Mouse (Mus musculus) neural tube, embryonic 15.5 days (tissue): Measurements from ENCODE around the gene Ttc25. TPM values are rescaled to one million over a fixed set of nuclear protein-coding genes. Genes with fewer than 3 reads are reported as not detected.

Experiments used
- ATAC-seq: fragments of 200-750 bp; cut with Nextera tagmentation; 2 replicates; pipeline ENCODE4 v1.8.0; 2017; ENCODE audit warnings: mild to moderate bottlenecking, moderate TSS enrichment, moderate library complexity; ENCODE audit not compliant: low FRiP score
- H3K27ac ChIP-seq: fragments of 300-500 bp; sonication (generic); replicated peaks from 2 replicates; pipeline ENCODE4 v1.5.1; 2015; ENCODE audit warnings: mild to moderate bottlenecking, inconsistent platforms
- H3K27me3 ChIP-seq: fragments of 300-500 bp; sonication (generic); replicated peaks from 2 replicates; pipeline ENCODE4 v1.6.1; 2015; ENCODE audit warnings: inconsistent platforms
- H3K36me3 ChIP-seq: fragments of 300-500 bp; sonication (generic); 2 replicates; pipeline ENCODE4 v1.6.1; 2015; ENCODE audit warnings: inconsistent platforms
- H3K4me1 ChIP-seq: fragments of 300-500 bp; sonication (generic); 2 replicates; pipeline ENCODE4 v1.6.1; 2015; ENCODE audit warnings: inconsistent platforms
- H3K4me2 ChIP-seq: fragments of 300-500 bp; sonication (generic); 2 replicates; pipeline ENCODE4 v1.6.1; 2015; ENCODE audit warnings: inconsistent platforms, mild to moderate bottlenecking, moderate library complexity
- H3K4me3 ChIP-seq: fragments of 300-500 bp; sonication (generic); replicated peaks from 2 replicates; pipeline ENCODE4 v1.5.1; 2015; ENCODE audit warnings: mild to moderate bottlenecking, inconsistent platforms
- H3K9ac ChIP-seq: fragments of 300-500 bp; sonication (generic); replicated peaks from 2 replicates; pipeline ENCODE4 v1.6.1; 2015; ENCODE audit warnings: mild to moderate bottlenecking, inconsistent platforms
- H3K9me3 ChIP-seq: fragments of 300-500 bp; sonication (generic); replicated peaks from 2 replicates; pipeline ENCODE4 v1.6.1; 2016; ENCODE audit warnings: inconsistent platforms
- WGBS: fragments of 180-500 bp; shearing (Covaris S2); methylation state at CpG from one replicate; pipeline ENCODE4 v1.1.7; 2015; ENCODE audit warnings: mixed read lengths; 5-methylcytosine and 5-hydroxymethylcytosine counted together
- polyA plus RNA-seq: library from polyadenylated mRNA; unstranded; fragments of >200 nt; fragmentation: Nextera tagmentation; extraction: Ambion mirVana; gene quantifications from 2 replicates; pipeline ENCODE4 v1.2.1, GENCODE M21; 2015

Ttc25 gene
- polyA plus RNA-seq, 1 experiment from 2014 or later: 2.1 TPM

DNA sequence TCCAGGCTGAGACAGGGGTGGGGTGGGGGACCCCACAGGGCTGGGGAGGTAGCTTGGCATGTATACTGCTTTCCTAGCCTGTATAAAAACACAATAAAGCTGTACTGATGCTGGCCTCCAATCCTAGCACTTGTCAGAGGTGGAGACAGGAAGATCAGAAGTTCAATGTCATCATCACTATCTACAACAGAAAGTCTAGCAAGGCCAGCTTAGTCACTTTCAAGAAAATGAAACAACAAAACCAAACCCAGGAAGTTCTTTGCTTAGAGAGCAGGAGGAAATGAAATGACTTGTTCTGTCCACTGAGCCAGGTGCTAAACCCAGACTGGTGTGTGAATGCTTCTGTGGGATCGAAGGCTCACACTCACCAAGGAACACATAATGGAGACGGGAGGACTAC is 43.1 kb downstream of the Ttc25 start:
- Histone ChIP-seq H3K9me3 (no peaks in the 10 kb centered on the region), H3K9ac (no peak overlapping the region), H3K4me1 (no peaks in the 10 kb centered on the region), H3K4me2 (no peak overlapping the region), H3K4me3 (no peak overlapping the region), H3K27me3 (no peaks in the 10 kb centered on the region), H3K27ac (no peak overlapping the region), H3K36me3 (peaks cover 96% of the 10 kb centered on the region)
- no peak for ATAC-seq
- 99% methylated on average over 2 of the region's 2 CpGs for WGBS

DNA sequence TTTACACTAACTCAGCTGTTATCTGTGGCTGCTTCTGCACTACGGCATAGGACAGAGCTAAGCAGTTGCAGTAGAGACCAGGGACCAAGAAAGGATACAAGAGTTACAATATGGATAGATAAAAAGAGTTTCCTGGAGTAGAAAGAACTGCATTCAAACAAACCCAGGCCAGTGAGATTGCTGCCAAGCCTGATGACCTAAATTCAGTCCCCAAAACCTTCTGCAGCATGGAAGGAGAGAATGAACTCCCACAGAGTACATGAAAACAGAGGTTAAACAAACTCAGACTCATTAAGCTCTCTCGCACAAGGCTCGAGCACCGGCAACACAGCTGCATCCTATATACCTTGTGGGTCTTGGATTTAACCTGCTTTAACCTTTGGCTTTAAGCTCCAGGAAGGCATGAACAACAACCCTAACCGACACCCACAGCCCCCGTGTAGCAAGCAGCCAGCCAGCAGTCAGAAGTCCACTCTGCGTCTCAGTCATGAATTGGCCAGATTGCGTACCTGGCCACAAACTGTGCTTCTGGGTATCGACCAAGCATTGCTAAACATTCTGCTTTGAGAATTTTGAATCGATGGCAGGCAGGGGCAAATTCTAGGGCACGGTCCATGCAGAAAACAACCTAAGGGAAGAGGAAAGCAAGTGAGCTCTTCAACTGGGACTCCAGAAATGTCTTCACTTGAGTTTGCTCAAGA is 47.1 kb downstream of the Ttc25 start:
- Histone ChIP-seq H3K4me1 (no peaks in the 10 kb centered on the region), H3K9me3 (no peaks in the 10 kb centered on the region), H3K36me3 (peaks cover 84% of the 10 kb centered on the region), H3K4me3 (no peak overlapping the region), H3K27me3 (no peaks in the 10 kb centered on the region), H3K9ac (no peak overlapping the region), H3K4me2 (no peak overlapping the region), H3K27ac (no peak overlapping the region)
- ATAC-seq: no peak
- 90% methylated on average over 11 of the region's 11 CpGs for WGBS

DNA sequence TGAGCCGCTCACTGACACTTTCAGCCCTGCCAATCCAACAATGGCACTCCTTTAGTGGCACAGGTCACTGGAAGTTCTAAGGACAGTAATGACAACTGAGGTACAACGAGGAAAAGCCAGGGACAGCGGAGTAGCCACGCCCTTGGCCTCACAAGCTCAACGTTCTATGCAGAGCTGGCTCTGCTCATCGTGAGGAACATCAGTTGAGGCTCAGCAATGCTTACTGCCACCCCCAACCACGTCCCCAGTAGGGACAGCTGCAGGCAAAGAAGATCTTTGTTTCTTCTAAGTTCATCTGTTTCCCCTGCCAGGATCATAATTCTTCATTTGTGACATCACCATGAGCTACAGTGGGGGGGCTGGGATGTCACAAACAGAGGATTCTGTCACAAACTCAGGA is 49.2 kb downstream of the Ttc25 start:
- Histone ChIP-seq H3K9me3 (no peaks in the 10 kb centered on the region), H3K9ac (no peak overlapping the region), H3K4me1 (no peaks in the 10 kb centered on the region), H3K36me3 (peaks cover 85% of the 10 kb centered on the region), H3K4me2 (no peak overlapping the region), H3K27ac (0 out of 2 replicates have a peak overlapping the region, but pooled peaks have one; percentile 0), H3K4me3 (no peak overlapping the region), H3K27me3 (no peaks in the 10 kb centered on the region)
- no peak for ATAC-seq
- WGBS: 78% methylated on average over 7 of the region's 7 CpGs

DNA sequence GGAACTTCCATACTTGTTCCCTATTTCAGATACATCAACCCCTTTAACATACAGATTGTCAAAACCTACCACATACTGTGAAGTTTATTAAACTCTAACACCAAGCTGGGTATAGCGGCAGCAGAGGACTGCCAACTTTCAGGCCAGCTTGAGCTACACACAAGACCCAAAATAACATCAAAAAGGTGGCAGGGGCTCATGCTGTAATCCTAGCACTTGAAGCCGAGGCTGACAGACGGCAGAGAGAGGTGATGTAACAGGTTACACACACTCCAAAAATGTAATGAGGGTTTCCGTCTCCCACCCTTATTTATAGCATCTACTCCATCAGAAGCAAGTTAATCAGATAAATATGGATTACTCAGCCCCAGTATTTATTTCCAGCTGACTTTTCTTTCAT is 50.1 kb downstream of the Ttc25 start:
- Histone ChIP-seq H3K4me3 (no peak overlapping the region), H3K4me1 (no peaks in the 10 kb centered on the region), H3K9me3 (no peaks in the 10 kb centered on the region), H3K36me3 (peaks cover 82% of the 10 kb centered on the region), H3K27me3 (no peaks in the 10 kb centered on the region), H3K9ac (no peak overlapping the region), H3K4me2 (no peak overlapping the region), H3K27ac (no peak overlapping the region)
- ATAC-seq: no peak
- 87% methylated on average over 4 of the region's 4 CpGs for WGBS

- no peak overlapping the region for H3K4me3 ChIP-seq
- H3K9me3 ChIP-seq: no peaks in the 10 kb centered on the region
- H3K36me3 ChIP-seq: peaks cover 66% of the 10 kb centered on the region
- no peak overlapping the region for H3K27ac ChIP-seq
- no peak overlapping the region for H3K9ac ChIP-seq
- no peaks in the 10 kb centered on the region for H3K27me3 ChIP-seq
- H3K4me2 ChIP-seq: no peak overlapping the region
- no peaks in the 10 kb centered on the region for H3K4me1 ChIP-seq
- ATAC-seq: no peak
- 93% methylated on average over 4 of the region's 4 CpGs for WGBS
These were observed 52.7 kb downstream of the Ttc25 start for GRCm38 (mm10) chr11:100598074-100598473.

- Histone ChIP-seq H3K4me1 (peaks cover 21% of the 10 kb centered on the region), H3K9me3 (no peaks in the 10 kb centered on the region), H3K9ac (no peak overlapping the region), H3K36me3 (peaks cover 47% of the 10 kb centered on the region), H3K27me3 (no peaks in the 10 kb centered on the region), H3K27ac (no peak overlapping the region), H3K4me3 (no peak overlapping the region), H3K4me2 (no peak overlapping the region)
- WGBS: 90% methylated on average over 3 of the region's 3 CpGs
- no peak for ATAC-seq
These were observed 56.0 kb downstream of the Ttc25 start for GRCm38 (mm10) chr11:100601372-100601771.

DNA sequence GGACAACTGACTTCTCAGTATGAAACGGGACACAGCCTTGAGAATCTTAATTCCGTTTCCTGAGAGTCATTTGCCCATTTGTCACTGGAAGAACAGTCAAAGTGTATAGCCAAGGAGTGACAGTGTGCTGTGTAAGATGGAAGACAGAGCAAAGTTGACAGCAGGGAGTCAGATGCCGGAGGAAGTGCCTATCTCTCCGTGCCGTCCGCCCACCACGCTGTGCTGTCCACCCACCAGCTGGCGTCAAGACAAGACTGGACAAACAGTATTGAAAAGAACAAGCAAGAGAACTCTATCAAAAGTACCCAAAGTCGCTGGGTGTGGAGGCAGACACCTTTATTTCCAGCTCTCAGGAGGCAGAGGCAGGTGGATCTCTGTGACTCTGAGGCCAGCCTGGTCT is 57.7 kb downstream of the Ttc25 start:
- 91% methylated on average over 9 of the region's 9 CpGs for WGBS
- H3K4me2 ChIP-seq: no peak overlapping the region
- H3K4me1 ChIP-seq: peaks cover 26% of the 10 kb centered on the region
- ATAC-seq: no peak
- no peak overlapping the region for H3K4me3 ChIP-seq
- peaks cover 29% of the 10 kb centered on the region for H3K36me3 ChIP-seq
- no peak overlapping the region for H3K27ac ChIP-seq
- H3K9me3 ChIP-seq: no peaks in the 10 kb centered on the region
- H3K9ac ChIP-seq: no peak overlapping the region
- no peaks in the 10 kb centered on the region for H3K27me3 ChIP-seq

DNA sequence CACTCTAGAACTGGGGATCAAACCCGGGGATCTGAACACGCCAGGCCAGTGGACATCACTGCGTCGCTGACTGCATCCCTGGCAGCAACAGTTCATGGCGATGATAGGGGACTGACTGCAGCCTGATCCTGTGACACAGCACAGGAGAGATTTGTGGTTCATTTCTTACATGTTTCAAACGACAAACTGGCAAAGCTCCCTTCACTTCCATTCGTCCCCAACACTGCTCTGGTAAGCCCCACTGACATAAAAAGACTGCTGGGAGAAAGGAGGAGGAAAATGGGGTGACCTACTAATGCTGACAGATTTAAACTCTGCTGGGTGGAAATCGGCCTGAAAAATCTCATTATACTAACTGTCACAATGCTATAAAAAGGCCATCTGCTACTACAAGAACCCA is 58.4 kb downstream of the Ttc25 start:
- H3K4me3 ChIP-seq: no peak overlapping the region
- peak overlapping the region; percentile 54 for H3K27ac ChIP-seq
- H3K4me1 ChIP-seq: peaks cover 32% of the 10 kb centered on the region
- H3K27me3 ChIP-seq: no peaks in the 10 kb centered on the region
- no peak overlapping the region for H3K4me2 ChIP-seq
- H3K9ac ChIP-seq: no peak overlapping the region
- 75% methylated on average over 8 of the region's 8 CpGs for WGBS
- no peaks in the 10 kb centered on the region for H3K9me3 ChIP-seq
- H3K36me3 ChIP-seq: peaks cover 22% of the 10 kb centered on the region
- ATAC-seq: no peak

DNA sequence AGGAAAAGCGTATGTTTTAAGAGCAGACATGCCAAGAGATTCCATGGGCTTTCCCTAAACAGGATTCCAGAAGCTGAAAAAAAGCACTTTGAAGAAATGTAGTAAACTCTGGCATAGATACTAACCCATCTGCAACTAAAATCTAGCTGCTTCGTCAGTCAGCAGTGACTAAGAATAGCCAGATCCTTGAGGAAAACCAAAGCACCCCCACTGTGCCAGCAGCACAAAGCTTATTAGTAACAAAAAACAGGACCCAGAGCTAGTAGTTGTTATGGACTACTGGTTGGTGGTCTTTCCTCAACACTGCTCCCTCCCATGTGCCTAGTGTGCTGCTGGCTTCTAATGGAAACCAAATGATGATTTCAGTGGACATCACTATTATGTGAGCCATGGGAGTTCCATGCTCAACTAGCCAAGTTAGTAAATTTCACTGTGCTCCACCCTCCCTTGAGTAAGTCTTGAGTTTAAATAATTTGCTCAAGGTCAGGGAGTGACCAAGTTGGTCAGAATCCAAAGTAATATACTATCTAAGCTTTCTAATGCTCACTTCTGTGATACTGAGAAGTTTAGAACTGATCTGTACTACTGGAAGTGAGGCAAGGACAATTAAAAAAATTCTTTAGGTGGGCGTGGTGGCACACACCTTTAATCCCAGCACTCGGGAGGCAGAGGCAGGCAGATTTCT is 59.1 kb downstream of the Ttc25 start:
- H3K4me3 ChIP-seq: no peak overlapping the region
- H3K4me2 ChIP-seq: no peak overlapping the region
- H3K27ac ChIP-seq: peak overlapping the region; percentile 54; the same call in 1 of the 2 replicates
- no peaks in the 10 kb centered on the region for H3K9me3 ChIP-seq
- H3K36me3 ChIP-seq: peaks cover 16% of the 10 kb centered on the region
- H3K9ac ChIP-seq: no peak overlapping the region
- H3K27me3 ChIP-seq: no peaks in the 10 kb centered on the region
- 78% methylated on average over 4 of the region's 4 CpGs for WGBS
- H3K4me1 ChIP-seq: peaks cover 35% of the 10 kb centered on the region
- no peak for ATAC-seq

DNA sequence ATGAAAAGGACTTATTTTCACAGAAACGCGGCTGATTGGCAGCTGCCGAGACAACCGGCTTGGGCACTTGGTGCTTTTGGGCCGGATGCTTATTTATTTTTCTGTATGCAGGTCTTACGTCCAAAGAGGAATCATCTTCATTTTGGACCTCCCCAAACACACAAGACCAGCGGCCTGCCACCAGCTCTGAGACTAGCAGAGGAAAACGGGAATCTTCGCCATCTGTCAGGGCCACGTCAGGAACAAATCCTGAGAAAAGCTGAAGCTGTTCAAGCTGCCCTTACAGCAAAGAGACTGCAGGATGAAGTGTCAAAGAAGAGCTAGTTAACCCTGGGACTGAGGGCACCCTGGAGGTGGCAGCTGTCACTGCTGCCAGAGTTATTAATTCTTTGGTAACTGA is 60.0 kb downstream of the Ttc25 start:
- WGBS: 82% methylated on average over 10 of the region's 10 CpGs
- H3K9ac ChIP-seq: no peak overlapping the region
- H3K27me3 ChIP-seq: no peaks in the 10 kb centered on the region
- no peak for ATAC-seq
- H3K4me3 ChIP-seq: no peak overlapping the region
- H3K27ac ChIP-seq: 0 out of 2 replicates have a peak overlapping the region, but pooled peaks have one; percentile 6
- no peak overlapping the region for H3K4me2 ChIP-seq
- peaks cover 44% of the 10 kb centered on the region for H3K4me1 ChIP-seq
- peaks cover 10% of the 10 kb centered on the region for H3K36me3 ChIP-seq
- no peaks in the 10 kb centered on the region for H3K9me3 ChIP-seq

DNA sequence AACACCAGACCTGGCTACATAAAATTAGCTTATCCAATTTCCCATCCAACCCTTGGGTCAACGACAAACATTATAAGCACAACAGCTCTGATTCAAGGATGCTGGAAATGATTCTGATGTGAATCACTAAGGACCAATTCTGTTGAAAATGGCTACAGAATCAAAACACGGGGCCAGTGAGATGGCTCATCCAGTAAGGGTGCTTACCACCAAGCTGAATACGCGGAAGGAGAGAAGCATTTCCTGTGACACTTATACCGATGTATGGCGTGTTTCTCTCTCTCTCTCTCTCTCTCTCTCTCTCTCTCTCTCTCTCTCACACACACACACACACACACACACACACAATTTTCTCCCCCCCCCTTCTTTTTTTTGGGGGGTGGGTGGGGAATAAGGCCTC is 61.7 kb downstream of the Ttc25 start:
- Histone ChIP-seq H3K4me1 (peaks cover 50% of the 10 kb centered on the region), H3K27me3 (no peaks in the 10 kb centered on the region)
- WGBS: 93% methylated on average over 6 of the region's 6 CpGs

GRCm38 (mm10) chr11:100608796-100609195 is 63.4 kb downstream of the Ttc25 start:
- peaks cover 54% of the 10 kb centered on the region for H3K4me1 ChIP-seq
- 80% methylated on average over 4 of the region's 4 CpGs for WGBS
- H3K4me2 ChIP-seq: no peak overlapping the region
- H3K27ac ChIP-seq: peak overlapping the region; percentile 73; the same call in 1 of the 2 replicates
- H3K9me3 ChIP-seq: no peaks in the 10 kb centered on the region
- no peaks in the 10 kb centered on the region for H3K27me3 ChIP-seq
- no peak overlapping the region for H3K9ac ChIP-seq
- H3K4me3 ChIP-seq: no peak overlapping the region
- H3K36me3 ChIP-seq: no peaks in the 10 kb centered on the region
- ATAC-seq: no peak

More for the DNA sequence above, 61.7 kb downstream of the Ttc25 start:
- no peak for ATAC-seq
- Histone ChIP-seq H3K4me3 (no peak overlapping the region), H3K36me3 (no peaks in the 10 kb centered on the region), H3K4me2 (no peak overlapping the region), H3K9me3 (no peaks in the 10 kb centered on the region), H3K27ac (no peak overlapping the region), H3K9ac (no peak overlapping the region)
